Mouse (Mus musculus): ENCODE results near the gene Nhp2. TPM values are rescaled to one million over a fixed set of nuclear protein-coding genes. Genes with fewer than 3 reads are reported as not detected.

The Nhp2 gene
- total RNA-seq, 1 experiment from 2014 or later: 64.8 TPM

DNA sequence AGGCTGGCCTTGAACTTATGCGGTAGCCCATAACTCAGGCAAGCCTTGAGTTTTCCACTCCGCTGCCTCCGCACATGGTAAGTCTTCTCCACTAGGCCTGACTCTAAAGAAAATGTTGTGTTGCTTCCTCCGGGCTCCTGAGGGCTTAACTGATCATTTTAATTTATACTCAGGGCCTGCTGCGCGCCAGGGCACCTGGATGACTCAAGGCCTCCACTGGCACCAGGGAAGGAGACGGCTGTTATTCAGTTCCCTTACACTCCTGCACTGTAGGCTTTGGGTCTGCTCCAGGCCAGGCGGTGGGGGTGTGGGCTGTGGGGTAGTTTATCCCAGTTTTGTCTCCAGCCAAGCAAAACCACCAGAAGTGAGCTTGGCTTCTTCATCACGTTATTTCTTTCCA, 53.8 kb downstream of the Nhp2 start:
- ATAC-seq (replicated peaks in 1 of 2; ENCODE audit: insufficient read depth in 1 of 2, low FRiP score in 2 of 2, low TSS enrichment in 1 of 2, low read depth in 1 of 2, poor library complexity in 2 of 2, severe bottlenecking in 2 of 2): no peak

Other genes starting within 250 kb of the Nhp2 start
- 13.7 and 22.3 TPM in 2 replicates for gene Phykpl, start 35.0 kb upstream of the Nhp2 start, total RNA-seq (2017)
- 761 and 1,232 TPM in 2 replicates for gene Hnrnpab, start 12.9 kb upstream of the Nhp2 start, total RNA-seq (2017)
- 15.6 and 27.8 TPM in 2 replicates for gene Rmnd5b, start 16.2 kb downstream of the Nhp2 start, total RNA-seq (2017)
- gene N4bp3, start 31.1 kb downstream of the Nhp2 start, total RNA-seq (2017): 5.7 and 8.4 TPM in 2 replicates
- 0.25 TPM in 1 of 2 replicates, not detected in the other for gene D930048N14Rik, start 31.2 kb downstream of the Nhp2 start, total RNA-seq (2017)
- 18.0 and 18.5 TPM in 2 replicates for gene 0610009B22Rik, start 69.1 kb downstream of the Nhp2 start, total RNA-seq (2017)
- gene Sec24a, start 143.9 kb downstream of the Nhp2 start, total RNA-seq (2017): 7.1 and 8.4 TPM in 2 replicates
- 35.1 and 50.3 TPM in 2 replicates for gene Sar1b, start 144.0 kb downstream of the Nhp2 start, total RNA-seq (2017)
- 16.3 and 17.0 TPM in 2 replicates for gene Jade2, start 237.9 kb downstream of the Nhp2 start, total RNA-seq (2017)